Mouse (Mus musculus) embryonic facial prominence, embryonic 11.5 days (tissue): Measurements from ENCODE around the gene Marveld3. TPM values are rescaled to one million over a fixed set of nuclear protein-coding genes. Genes with fewer than 3 reads are reported as not detected.
A peak's percentile ranks its signal among the peaks of the same experiment; 100 is the strongest.

Source experiments
- ATAC-seq: fragments of 200-750 bp; cut with Nextera tagmentation; replicated peaks from 2 replicates; pipeline ENCODE4 v1.8.0; 2017; ENCODE audit warnings: low read depth; ENCODE audit not compliant: insufficient number of reproducible peaks, low FRiP score, low TSS enrichment
- DNase-seq: peaks from one replicate; pipeline ENCODE4 v3.0.0-alpha.2; 2015; ENCODE audit warnings: low spot score
- H3K27ac ChIP-seq: fragments of 300-500 bp; sonication (generic); replicated peaks from 2 replicates; pipeline ENCODE4 v1.5.1; 2014; ENCODE audit warnings: mild to moderate bottlenecking, low read depth, low read length, control low read depth
- H3K27me3 ChIP-seq: fragments of 300-500 bp; sonication (generic); 2 replicates; pipeline ENCODE4 v1.6.1; 2014; ENCODE audit warnings: mild to moderate bottlenecking, low read length, moderate library complexity, mixed read lengths; ENCODE audit not compliant: control insufficient read depth, insufficient read depth
- H3K36me3 ChIP-seq: fragments of 300-500 bp; sonication (generic); replicated peaks from 2 replicates; pipeline ENCODE4 v1.6.1; 2014; ENCODE audit warnings: low read depth, mild to moderate bottlenecking, low read length, moderate library complexity, mixed read lengths; ENCODE audit not compliant: control insufficient read depth, insufficient read depth
- H3K4me1 ChIP-seq: fragments of 300-500 bp; sonication (generic); 2 replicates; pipeline ENCODE4 v1.6.1; 2014; ENCODE audit warnings: low read length, mixed read lengths; ENCODE audit not compliant: control insufficient read depth, insufficient read depth
- H3K4me2 ChIP-seq: fragments of 300-500 bp; sonication (generic); 2 replicates; pipeline ENCODE4 v1.6.1; 2014; ENCODE audit warnings: low read depth, mild to moderate bottlenecking, control low read depth, low read length, moderate library complexity
- H3K4me3 ChIP-seq: fragments of 300-500 bp; sonication (generic); 2 replicates; pipeline ENCODE4 v1.5.1; 2014; ENCODE audit warnings: low read depth, low read length, control low read depth
- H3K9ac ChIP-seq: fragments of 300-500 bp; sonication (generic); replicated peaks from 2 replicates; pipeline ENCODE4 v1.6.1; 2014; ENCODE audit warnings: mild to moderate bottlenecking, control low read depth, low read length
- H3K9me3 ChIP-seq: fragments of 300-500 bp; sonication (generic); replicated peaks from 2 replicates; pipeline ENCODE4 v1.6.1; 2016; ENCODE audit warnings: mild to moderate bottlenecking, low read length, inconsistent platforms, mixed read lengths; ENCODE audit not compliant: control insufficient read depth
- WGBS: fragments of 180-500 bp; shearing (Covaris S2); extraction: QIAGEN DNeasy Blood & Tissue Kit; methylation state at CpG from one replicate; pipeline ENCODE4 v1.1.7; 2014; 5-methylcytosine and 5-hydroxymethylcytosine counted together
- polyA plus RNA-seq: library from polyadenylated mRNA; unstranded; fragments of >200 nt; fragmentation: Nextera tagmentation; extraction: Ambion mirVana; gene quantifications from 2 replicates; pipeline ENCODE4 v1.2.1, GENCODE M21; 2014

Marveld3 gene
- polyA plus RNA-seq, 1 experiment from 2014 or later, result 0.65 TPM

DNA sequence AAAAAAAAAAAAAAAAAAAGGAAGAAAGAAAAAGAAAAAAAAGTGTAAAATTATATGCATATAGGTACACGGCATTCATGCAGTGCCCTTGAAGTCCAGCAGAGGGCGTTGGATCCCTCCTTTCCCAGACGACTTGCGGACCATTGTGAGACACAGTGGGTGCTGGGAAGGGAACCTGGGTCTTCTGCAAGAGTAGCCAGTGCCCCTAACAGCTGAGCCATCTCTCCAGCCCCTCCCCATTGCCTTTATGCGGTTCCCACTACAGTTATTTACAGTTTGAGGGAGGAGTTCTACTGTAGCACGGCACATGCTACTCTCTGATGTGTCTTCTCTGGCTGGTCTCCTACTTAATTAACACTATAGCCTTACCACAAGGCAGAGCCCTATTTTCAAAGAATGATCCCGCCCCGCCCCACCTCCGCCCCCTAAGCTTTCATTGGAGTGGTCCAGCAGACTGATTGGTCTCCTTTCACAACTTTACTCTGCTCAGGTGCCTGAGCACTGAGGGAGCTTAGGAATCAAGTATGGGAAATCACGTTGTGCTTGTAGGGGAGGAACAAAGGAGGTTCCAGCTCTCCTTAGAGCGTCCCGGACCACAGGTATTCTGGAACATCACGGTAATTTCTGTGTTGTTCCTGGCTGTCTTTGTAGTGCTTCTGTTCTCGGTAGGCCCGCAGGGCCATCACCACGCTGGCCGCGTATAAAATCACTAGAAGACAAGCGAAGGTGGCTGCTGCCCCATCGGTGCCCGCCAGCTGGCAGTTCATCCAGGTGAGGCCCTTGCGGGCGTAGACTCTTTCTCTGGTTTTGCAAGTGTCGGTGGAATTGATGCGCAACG, 14.3 kb downstream of the Marveld3 start:
- 1% methylated on average over 26 of the region's 26 CpGs for WGBS
- peak; percentile 66; the same call in 1 of the 2 replicates for ATAC-seq
- H3K9me3 ChIP-seq, result no peaks in the 10 kb centered on the region
- no peaks in the 10 kb centered on the region for H3K36me3 ChIP-seq
- H3K4me2 ChIP-seq, result peak overlapping the region; percentile 84
- DNase-seq, result peak; percentile 63
- peak overlapping the region; percentile 33 for H3K4me3 ChIP-seq
- peak overlapping the region; percentile 54 for H3K9ac ChIP-seq
- H3K4me1 ChIP-seq, result peaks cover 4% of the 10 kb centered on the region
- H3K27me3 ChIP-seq, result peaks cover 8% of the 10 kb centered on the region
- no peak overlapping the region for H3K27ac ChIP-seq

DNA sequence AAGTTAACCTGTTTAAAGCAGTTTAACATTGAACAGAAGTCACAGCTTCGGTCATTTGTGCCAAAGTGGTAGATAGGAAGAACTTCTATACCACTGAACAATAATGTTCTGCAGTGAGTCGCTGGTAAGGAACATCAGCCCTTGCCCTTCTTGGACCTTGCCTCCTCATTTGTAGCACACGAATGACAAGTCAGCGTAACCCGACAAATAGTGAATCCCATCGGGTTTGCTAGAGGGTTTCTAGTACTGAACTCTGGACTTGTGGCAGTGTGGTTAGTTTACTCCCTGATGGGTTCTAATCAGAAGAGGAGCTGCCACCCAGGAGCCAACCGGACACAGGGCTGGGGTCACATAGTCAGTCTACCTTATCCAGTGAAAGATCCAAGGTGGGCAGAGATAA, 15.7 kb downstream of the Marveld3 start:
- Histone ChIP-seq H3K4me3 (no peak overlapping the region), H3K27me3 (peaks cover 8% of the 10 kb centered on the region), H3K9me3 (no peaks in the 10 kb centered on the region), H3K9ac (no peak overlapping the region), H3K36me3 (no peaks in the 10 kb centered on the region), H3K4me1 (peaks cover 4% of the 10 kb centered on the region), H3K27ac (no peak overlapping the region), H3K4me2 (no peak overlapping the region)
- no peak for ATAC-seq
- WGBS, result 84% methylated on average over 7 of the region's 7 CpGs
- DNase-seq, result no peak

DNA sequence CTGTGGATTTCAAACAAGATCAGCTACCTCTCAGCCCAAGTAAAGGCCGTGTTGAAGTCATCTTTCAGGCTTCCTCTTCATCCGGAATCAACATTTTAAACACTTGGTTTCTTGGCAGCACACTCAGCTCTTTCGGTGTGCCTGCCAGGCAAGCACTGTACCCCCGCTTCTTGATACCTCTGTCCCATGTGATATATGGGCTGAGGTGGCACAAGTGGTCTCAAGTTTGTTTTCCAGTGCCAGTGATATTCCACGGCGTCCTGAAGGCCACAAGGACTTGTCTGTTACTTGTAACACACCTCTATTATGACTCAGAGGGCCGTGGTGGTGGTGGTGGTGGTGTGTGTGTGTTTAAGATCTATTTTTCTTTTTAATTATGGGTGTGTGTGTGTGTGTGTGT, 16.3 kb downstream of the Marveld3 start:
- DNase-seq (no peak), ATAC-seq (no peak)
- whole genome bisulfite sequencing, result 88% methylated on average over 7 of the region's 7 CpGs
- peaks cover 8% of the 10 kb centered on the region for H3K27me3 ChIP-seq
- H3K9ac ChIP-seq, result no peak overlapping the region
- H3K4me1 ChIP-seq, result peaks cover 4% of the 10 kb centered on the region
- no peaks in the 10 kb centered on the region for H3K9me3 ChIP-seq
- H3K36me3 ChIP-seq, result no peaks in the 10 kb centered on the region; the same call in 1 of the 2 replicates
- no peak overlapping the region for H3K4me3 ChIP-seq
- no peak overlapping the region for H3K4me2 ChIP-seq
- no peak overlapping the region for H3K27ac ChIP-seq

DNA sequence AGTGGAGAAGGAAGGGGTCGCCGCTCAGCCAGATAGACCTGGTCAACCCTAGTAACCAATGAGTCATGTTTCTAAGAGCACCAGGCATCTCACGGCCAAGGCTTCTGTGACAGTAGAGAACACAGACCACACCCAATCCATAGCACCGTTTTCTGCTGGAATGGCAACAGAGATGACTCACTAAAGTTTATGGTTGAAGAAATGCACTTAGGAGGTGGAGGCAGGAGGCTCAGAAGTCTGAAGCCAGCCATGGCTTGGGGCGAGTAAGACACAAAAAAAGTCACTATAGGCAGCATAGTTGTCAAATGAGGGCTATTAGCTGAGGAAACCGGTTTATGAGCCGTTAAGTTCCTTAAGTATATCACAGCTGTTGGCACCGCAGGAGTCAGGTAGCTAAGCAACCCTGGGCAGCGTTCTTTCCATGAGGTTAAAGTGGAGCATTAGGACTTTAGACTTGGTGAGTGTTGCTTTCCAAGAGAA, 16.8 kb downstream of the Marveld3 start:
- Histone ChIP-seq H3K4me1 (peaks cover 4% of the 10 kb centered on the region), H3K36me3 (peaks cover 4% of the 10 kb centered on the region), H3K9me3 (no peaks in the 10 kb centered on the region), H3K4me2 (no peak overlapping the region), H3K27ac (no peak overlapping the region), H3K4me3 (no peak overlapping the region), H3K27me3 (peaks cover 8% of the 10 kb centered on the region), H3K9ac (no peak overlapping the region)
- DNase-seq (no peak), ATAC-seq (no peak)
- WGBS, result 62% methylated on average over 9 of the region's 9 CpGs

DNA sequence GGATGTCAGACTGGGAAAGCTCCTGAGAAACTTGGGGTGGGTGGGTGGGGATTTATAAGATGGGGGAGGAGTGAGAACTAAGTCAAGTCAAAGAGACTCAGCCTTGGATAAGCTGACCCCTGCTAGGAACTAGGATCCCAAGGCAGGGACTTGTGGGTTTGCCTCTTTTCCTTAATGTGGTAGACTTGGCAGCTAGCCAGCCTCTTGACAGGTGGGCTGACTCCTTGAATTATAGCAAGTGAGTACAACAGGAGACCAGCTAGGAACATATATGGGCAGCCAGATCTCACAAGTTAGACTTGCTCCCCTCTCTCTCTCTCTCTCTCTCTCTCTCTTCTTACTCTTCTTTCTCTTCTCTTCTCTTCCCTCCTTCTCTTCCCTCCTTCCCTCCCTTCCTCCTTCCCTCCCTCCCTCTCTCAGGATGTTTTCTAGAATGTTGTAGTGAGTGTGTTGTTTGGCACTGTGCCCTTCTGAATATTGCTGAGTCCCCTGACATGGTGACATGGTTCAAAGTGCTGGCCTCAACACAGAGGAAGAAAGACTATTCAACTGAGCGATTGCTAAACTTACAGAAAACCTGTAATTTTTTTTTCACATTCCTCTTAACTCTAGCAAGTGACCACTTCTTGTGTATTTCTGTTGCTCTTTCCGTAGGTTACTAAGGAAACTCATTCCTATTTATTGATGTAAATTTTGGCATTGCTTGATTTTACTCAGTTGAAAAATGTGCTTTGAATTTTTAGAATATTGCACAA, 20.2 kb downstream of the Marveld3 start:
- no peaks in the 10 kb centered on the region for H3K9me3 ChIP-seq
- H3K9ac ChIP-seq, result no peak overlapping the region
- peaks cover 7% of the 10 kb centered on the region for H3K36me3 ChIP-seq
- WGBS, result 95% methylated on average over 2 of the region's 2 CpGs
- no peak for ATAC-seq
- no peak overlapping the region for H3K27ac ChIP-seq
- no peak overlapping the region for H3K4me2 ChIP-seq
- no peak overlapping the region for H3K4me3 ChIP-seq
- H3K4me1 ChIP-seq, result no peaks in the 10 kb centered on the region
- no peaks in the 10 kb centered on the region for H3K27me3 ChIP-seq
- no peak for DNase-seq

DNA sequence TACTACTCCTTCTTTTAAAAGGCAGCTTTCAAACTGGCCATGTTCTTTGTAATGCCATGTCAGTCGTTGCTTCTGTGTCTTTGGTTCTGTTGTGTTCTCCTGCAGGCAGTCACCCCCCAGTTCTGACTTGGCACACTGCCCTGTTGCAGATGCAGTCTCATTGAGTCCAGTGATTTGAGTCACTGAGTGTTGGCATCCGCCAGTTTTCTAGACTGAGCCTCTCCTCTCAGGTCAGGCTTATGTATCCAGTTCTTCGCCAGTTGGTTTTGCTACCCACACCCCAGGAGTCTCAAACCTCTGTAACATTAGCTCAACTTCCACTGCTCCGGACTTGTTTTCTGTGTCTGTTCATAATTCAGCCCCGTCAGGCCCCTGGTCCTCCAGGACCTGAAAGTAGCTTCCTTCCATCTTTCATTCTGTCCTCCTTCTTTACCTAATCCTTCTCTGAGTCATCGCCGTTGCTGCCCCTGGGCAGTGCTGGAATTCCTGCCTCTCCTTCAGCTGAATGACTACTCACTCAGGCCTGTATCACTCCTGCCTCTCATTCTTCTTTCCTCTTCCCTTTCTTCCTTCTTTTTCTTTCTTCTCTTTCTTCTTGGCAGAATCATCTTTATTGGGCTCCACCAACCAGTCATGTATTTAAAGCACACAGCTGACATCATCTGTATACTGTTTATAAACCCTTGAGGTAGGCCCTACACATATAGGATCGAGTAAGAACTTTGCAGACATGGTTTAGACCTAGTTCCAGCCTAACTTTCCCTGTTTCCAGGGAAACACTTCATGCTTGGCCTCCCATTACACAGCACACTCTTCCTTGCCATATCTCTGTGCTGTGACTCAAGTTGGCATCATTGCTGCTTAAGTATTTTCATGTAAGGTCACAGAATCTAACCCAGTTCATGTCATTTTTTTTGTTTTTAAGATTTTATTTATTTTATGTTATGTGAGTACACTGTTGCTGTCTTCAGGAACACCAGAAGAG, 41.3 kb downstream of the Marveld3 start:
- Histone ChIP-seq H3K9me3 (no peaks in the 10 kb centered on the region), H3K27ac (no peak overlapping the region), H3K36me3 (no peaks in the 10 kb centered on the region; the same call in none of the 2 replicates), H3K9ac (no peak overlapping the region), H3K4me2 (no peak overlapping the region), H3K4me3 (no peak overlapping the region), H3K4me1 (no peaks in the 10 kb centered on the region), H3K27me3 (no peaks in the 10 kb centered on the region)
- 87% methylated on average over 8 of the region's 8 CpGs for WGBS
- DNase-seq (no peak), ATAC-seq (no peak)

DNA sequence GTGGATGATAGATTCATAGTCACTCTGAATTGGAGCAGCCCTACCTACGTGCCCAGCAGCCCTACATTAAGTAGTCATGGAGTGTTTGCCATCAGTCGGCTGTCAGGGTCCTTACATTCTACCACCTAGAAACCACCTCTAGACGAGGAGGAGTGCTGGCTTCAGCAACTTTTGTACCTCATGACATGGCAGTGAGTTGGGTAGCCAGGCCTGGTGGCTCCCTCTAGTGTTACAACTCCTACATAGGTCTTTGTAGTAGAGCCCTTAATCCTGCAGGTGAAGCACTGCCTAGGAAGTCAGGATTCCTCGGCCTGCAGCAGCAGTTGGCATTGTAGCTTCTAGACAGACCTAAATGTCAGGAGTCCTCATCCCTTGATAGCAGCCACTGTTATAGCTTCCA, 44.7 kb downstream of the Marveld3 start:
- no peak overlapping the region for H3K27ac ChIP-seq
- no peaks in the 10 kb centered on the region for H3K27me3 ChIP-seq
- no peaks in the 10 kb centered on the region; the same call in 1 of the 2 replicates for H3K36me3 ChIP-seq
- WGBS, result 63% methylated on average over 4 of the region's 4 CpGs
- DNase-seq (peak; percentile 57), ATAC-seq (no peak)
- H3K9me3 ChIP-seq, result no peaks in the 10 kb centered on the region
- no peak overlapping the region for H3K9ac ChIP-seq
- no peak overlapping the region for H3K4me2 ChIP-seq
- no peak overlapping the region for H3K4me3 ChIP-seq
- H3K4me1 ChIP-seq, result no peaks in the 10 kb centered on the region
